Mouse (Mus musculus) subcutaneous adipose tissue, adult 2 months (tissue): ENCODE results near the gene Cd99l2. TPM values are rescaled to one million over a fixed set of nuclear protein-coding genes. Genes with fewer than 3 reads are reported as not detected.

Source experiments
- polyA plus RNA-seq: library from polyadenylated mRNA; depleted of rRNA; stranded (reverse); fragments of >200 nt; gene quantifications from 2 replicates; pipeline ENCODE4 v1.2.3, GENCODE M21; 2012; ENCODE audit warnings: low replicate concordance; rRNA removed

Gene Cd99l2
- 33.8 and 46.3 TPM in 2 replicates for polyA plus RNA-seq

DNA sequence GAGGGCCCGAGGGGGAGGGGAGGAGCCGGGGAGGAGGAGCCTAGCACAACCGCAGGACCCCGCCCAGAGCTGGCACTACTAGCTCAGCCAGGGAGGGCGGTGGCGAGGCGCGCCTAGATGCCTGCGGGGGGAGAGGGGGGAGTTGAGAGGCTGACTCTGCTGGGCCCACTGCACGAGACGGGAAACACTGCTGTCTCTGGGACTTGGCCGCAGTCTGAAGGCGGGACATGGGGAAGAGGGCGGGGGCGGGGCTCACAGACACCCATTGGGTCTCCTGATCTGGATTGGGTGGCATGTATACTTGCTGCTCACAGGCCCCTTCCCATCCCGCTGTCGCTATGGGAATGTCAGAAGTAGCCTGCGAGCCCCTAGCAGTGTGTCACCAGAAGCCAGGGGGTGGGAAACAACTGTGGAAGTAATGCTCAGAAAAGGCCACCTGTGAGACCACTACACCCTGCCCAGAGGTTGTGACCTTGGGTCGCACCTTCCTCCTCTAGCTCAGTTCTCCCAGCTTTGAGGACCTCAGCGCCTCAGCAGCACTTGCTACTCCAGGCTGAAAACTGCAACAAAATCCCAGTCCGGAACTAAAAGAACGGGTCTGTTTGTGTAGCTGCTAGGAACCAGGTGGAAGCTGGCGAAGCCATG is at the start of gene Cd99l2:
Cd99l2 (minus strand) TSS at position 216 of the 645 bp plus-strand sequence.

Other genes with a start within 250 kb of the Cd99l2 start
- 8.2 and 11.7 TPM in 2 replicates for gene Mtmr1, start 128.1 kb downstream of the Cd99l2 start, polyA plus RNA-seq
- gene Hmgb3, start 63.1 kb upstream of the Cd99l2 start, polyA plus RNA-seq, result 7.4 and 14.7 TPM in 2 replicates
- gene Gpr50, start 170.8 kb upstream of the Cd99l2 start, polyA plus RNA-seq, result 0.04 TPM in 1 of 2 replicates, not detected in the other